Mouse (Mus musculus) limb, embryonic 15.5 days (tissue): Measurements from ENCODE around the gene Ncstn. TPM values are rescaled to one million over a fixed set of nuclear protein-coding genes. Genes with fewer than 3 reads are reported as not detected.

Source experiments
- polyA plus RNA-seq: library from polyadenylated mRNA; unstranded; fragments of >200 nt; fragmentation: Nextera tagmentation; extraction: Ambion mirVana; gene quantifications from 2 replicates; pipeline ENCODE4 v1.2.1, GENCODE M21; 2015

Gene Ncstn
- polyA plus RNA-seq, 1 experiment from 2014 or later: 107 TPM

Other genes starting within 250 kb of the Ncstn start
- 1.7 and 2.0 TPM in 2 replicates for gene Cd84, start 243.1 kb downstream of the Ncstn start, polyA plus RNA-seq
- not detected in 2 replicates for gene Gm10521, start 187.1 kb downstream of the Ncstn start, polyA plus RNA-seq
- 0.27 TPM in 1 of 2 replicates, not detected in the other for gene Slamf6, start 165.3 kb downstream of the Ncstn start, polyA plus RNA-seq
- gene Vangl2, start 54.4 kb downstream of the Ncstn start, polyA plus RNA-seq: 14.3 and 15.7 TPM in 2 replicates
- gene Nhlh1, start 25.2 kb downstream of the Ncstn start, polyA plus RNA-seq: 0.05 TPM in 1 of 2 replicates, not detected in the other
- 271 and 272 TPM in 2 replicates for gene Copa, start 266 bp downstream of the Ncstn start, polyA plus RNA-seq
- gene Pex19, start 44.0 kb upstream of the Ncstn start, polyA plus RNA-seq: 118 and 137 TPM in 2 replicates
- gene Dcaf8, start 65.3 kb upstream of the Ncstn start, polyA plus RNA-seq: 134 and 143 TPM in 2 replicates
- 136 and 153 TPM in 2 replicates for gene Pea15a, start 124.0 kb upstream of the Ncstn start, polyA plus RNA-seq
- gene Casq1, start 137.1 kb upstream of the Ncstn start, polyA plus RNA-seq: 18.0 and 55.9 TPM in 2 replicates
- not detected in 2 replicates for gene Atp1a4, start 175.6 kb upstream of the Ncstn start, polyA plus RNA-seq
- 51.4 and 62.7 TPM in 2 replicates for gene Igsf8, start 178.8 kb upstream of the Ncstn start, polyA plus RNA-seq
- 5.0 and 8.4 TPM in 2 replicates for gene Atp1a2, start 215.3 kb upstream of the Ncstn start, polyA plus RNA-seq
- 0.04 and 0.09 TPM in 2 replicates for gene Kcnj9, start 246.5 kb upstream of the Ncstn start, polyA plus RNA-seq